Mouse (Mus musculus) kidney, postnatal 36 days (tissue): ENCODE results near the gene Yju2.
"Not testable (repeated sequence)": the region's sequence is repeated elsewhere in the genome, so short reads cannot be mapped to it uniquely, and the experiment has no call there.

Experiments
- DNase-seq, 2 experiments: peaks; one replicate each; pipeline ENCODE4 v3.0.0; 2021 to 2022; ENCODE audit warnings: mixed read lengths in 2 of 2

Gene Yju2

DNA sequence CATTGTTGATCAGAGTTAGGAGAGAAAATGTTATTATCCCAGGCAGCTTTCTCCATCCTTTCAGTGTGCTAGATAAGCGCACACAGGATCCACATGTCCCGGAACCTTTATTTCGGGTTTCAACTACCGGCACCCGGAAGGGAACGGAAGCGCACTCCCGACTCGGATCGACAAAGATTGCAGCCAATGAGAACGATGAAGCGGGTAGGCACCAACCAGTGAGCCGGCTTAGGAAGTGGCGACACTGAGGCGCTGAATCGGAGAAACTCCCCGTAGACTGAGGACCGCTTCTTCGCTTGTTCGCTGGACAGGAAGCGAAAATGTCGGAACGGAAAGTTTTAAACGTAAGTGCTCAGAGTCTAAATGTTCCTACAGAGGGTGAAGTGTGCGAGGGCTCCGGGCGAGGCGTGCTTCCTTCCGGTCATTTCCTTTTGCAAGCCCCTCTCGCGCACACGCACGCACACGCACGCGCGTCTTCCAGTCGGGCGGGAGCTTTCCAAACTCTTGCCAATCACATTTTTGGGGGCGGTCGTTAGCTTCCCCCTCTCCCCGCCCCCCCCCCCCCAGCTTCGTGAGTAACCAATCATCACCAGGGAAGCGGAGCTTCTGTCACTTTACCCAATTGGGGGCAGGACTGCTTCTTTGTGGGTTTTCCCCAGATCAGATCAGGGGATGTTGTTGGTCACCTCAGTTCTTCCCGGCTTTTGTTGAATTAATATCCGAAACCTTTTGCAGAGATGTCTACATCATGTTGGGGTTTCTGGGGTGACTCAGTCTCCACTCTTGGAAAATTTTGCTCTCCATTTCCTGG lies at the start of gene Yju2:
Yju2 (plus strand) TSS at position 182 of the 811 bp plus-strand sequence.
- peak; percentile 93 to 95 for DNase-seq

DNA sequence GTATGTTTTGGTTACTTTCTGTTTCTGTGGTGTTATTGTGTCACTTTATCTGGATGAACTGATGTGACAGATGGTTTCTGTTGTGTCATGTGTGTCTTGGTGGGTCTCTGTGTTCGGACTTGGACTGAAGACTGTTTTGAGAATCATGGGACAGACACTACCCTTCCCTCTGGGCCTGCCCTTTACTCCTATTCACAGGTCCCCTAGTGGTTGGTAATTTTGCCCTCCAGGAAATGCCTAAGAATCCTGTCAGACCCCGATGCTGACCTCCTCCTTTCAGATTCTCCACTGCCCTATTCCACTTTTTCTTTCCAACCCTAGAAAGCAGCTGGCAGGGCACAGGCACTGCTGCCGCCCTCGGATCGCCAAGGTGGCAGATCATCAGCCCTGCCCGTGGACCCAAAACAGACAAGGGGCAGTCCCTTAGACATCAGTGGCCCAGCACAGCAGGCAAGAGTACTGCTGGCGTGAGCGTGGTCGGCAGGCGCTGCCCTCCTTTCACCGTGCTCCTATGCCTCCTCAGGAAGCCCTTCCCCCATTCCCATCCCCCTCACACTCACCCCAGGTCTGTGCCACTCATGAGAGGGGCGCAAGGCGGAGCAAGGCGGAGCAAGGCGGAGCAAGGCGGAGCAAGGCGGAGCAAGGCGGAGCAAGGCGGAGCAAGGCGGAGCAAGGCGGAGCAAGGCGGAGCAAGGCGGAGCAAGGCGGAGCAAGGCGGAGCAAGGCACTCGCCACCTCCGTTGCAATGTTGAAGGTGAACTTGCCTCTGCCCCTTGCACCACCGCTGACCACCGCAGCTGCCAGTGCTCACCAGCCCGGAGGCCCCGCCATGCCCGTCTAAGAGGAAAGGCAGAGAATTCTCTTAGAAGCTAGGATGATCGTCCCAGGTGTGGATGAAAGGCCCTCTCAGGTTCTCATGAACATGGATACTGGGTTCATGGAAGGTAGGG lies 27.1 kb upstream of the Yju2 start:
- DNase-seq: peak; percentile 68 to 79

DNA sequence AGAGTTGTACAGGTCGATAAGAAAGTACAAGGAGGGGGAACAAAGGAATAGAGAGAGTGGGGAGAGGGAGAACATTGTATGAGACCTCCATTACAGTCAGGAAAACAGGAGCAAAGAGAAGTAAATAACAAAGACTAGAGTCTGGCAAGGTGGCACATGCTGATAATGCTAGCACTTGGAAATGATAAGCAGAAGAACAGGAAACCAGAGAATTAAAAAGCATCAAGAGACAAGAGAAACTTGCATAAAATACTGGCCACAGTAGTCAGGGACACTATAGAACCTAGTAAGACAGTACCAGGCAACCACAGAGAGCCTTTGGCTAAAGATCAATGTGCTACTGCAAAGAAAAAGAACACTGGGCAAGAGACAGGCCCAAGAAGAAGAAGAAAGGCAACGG lies 26.3 kb upstream of the Yju2 start:
- DNase-seq: no peak

DNA sequence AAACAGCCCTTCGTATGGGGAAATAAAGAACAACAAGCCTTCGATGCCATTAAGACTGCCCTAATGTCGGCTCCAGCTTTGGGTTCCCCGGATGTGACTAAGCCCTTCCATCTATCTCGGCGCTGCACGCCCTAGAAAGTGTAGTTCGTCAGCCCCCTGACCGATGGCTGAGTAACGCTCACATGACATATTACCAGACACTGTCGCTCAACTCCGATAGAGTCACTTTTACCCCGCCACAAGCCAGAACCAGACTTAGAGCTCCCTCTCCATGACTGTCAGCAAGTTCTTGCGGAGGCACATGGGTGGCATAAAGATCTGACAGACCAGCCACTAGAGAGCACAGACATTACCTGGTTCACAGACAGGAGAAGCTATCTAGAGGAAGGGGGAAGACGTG lies 25.7 kb upstream of the Yju2 start:
- DNase-seq: no peak

DNA sequence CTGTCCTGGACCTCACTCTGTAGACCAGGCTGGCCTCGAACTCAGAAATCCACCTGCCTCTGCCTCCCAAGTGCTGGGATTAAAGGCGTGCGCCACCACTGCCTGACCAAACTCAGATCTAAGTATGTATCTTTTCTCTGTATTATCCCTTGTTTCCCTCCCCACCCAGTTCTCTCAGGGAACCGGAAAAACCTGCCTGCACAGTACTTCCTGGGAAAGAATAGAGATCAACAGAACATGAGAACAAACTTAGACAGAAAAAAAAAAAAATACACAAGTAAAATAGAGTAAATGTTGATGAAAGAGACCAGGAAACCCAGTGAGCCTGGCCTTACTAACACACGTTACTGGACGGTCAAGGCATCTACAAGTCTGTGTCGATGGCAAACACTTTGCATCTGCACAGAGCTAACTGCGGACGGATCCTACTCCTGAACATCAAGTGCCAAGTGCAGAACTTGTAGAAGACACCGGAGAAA lies 14.5 kb upstream of the Yju2 start:
- not testable (repeated sequence) for DNase-seq

DNA sequence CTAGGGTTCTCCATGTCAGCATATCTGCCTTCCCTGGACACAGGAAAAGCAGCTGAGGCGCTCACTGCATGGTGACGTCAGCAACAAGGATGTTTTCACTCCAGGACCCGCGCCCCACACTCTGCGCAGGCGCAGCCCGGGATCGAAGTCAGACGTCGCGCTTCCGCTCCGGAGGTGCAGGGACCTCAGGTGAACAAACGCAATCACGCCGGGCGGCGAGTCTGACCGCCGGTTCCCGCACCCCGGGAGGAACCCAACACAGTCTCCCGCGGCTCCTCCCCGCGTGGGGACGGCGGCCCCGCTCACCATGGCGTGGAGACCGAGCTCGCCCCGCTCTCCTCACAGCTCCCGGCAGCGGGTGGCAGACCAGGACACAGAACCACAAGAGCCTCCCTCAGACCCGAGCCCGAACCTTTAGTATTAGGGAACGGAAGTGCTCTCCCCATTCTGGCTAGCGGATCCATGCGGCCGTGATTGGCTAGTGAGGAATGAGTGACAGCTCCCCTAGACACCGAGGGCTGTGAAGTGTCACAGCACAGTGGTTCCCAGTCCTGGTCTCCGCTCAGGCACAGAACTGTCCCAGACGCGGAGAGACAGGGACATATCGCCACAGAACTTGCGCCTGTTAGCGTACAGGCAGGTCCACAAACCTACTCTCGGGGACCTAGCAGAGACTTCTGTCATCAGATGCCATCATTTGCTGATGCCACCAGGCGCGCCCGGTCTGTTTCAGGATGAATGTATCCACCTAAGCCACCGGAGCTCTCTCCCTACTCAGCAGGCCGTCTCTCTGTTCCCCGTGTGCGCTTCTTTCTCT lies 13.8 kb upstream of the Yju2 start:
- peak; percentile 95 to 97 for DNase-seq

DNA sequence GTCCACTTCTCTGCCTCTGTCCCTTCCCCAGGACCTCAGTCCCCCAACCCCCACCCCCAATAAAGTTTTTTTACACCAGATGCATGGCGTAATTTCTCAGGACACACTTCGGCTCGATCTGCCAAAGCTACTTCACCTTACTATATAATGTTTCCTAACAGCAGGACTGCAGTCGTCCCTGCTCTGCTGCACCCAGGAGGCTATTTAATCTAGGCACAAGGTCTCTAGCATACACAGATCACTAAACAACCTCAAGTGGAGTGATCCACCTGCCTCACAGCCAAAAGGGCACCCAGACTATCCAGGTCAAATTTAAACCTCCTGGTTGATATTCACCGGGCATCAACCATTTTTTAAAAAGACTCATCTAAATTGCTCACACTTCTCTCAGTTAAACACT lies 13.2 kb upstream of the Yju2 start:
- no peak for DNase-seq

DNA sequence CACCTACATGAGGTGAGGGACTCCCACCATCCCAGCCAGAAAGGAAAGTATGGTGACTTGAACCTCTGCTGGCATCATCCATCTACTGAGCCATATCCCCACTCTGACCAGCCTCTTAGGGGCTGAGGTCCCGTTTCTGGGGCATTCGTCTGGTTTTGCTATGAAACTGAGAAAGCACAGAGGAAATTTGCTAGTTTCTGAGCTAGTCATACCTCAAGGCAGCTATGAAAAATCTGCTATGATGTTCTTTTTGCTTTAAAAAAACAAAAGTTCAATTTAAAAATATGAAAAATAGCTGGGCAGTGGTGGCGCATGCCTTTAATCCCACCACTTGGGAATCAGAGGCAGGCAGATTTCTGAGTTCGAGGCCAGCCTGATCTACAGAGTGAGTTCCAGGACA lies 10.3 kb upstream of the Yju2 start:
- DNase-seq: no peak

DNA sequence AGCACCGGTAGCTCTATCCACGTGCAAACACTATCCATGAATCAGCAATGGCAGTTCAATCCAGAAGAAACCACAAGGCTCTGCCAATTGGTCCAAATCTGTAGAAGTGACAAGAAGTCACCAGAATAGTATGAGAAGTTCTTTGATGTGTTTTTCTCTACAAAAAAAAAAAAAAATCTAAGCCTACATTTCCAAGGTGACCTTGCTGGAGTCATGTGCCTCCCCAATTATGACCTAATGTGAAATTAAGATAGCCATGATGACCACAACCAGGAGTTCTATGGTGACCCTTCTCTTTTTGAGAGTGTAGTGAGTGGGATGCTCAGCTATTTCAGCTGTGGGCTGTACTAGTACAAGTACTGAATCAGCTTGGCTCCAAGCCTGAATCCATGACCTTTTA lies 9.5 kb upstream of the Yju2 start, which contains the start of gene Zfp119b:
Zfp119b (minus strand) TSS at position 101 of the 400 bp plus-strand sequence.
- peak in 1 of 2 experiments; percentile 23 for DNase-seq

DNA sequence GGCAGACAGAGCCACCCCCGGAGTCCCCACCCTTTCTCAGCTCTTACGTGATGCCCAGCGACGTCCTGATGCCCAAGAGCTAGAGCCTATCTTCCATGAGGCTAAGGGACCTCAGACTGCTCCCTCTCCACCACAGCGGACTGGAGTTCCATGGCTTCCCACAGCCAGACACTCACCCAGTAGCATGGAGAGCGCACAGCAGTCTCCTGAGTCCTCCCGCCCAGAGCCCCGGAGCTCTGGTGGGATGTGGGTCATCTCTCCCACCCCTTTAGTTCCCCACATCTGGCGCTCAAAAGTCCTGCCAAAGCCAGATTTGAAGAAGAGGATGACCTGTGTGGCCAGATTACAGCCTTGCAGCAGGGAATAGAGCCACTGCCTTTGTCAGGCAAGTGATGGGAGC lies 8.3 kb upstream of the Yju2 start:
- DNase-seq: no peak

DNA sequence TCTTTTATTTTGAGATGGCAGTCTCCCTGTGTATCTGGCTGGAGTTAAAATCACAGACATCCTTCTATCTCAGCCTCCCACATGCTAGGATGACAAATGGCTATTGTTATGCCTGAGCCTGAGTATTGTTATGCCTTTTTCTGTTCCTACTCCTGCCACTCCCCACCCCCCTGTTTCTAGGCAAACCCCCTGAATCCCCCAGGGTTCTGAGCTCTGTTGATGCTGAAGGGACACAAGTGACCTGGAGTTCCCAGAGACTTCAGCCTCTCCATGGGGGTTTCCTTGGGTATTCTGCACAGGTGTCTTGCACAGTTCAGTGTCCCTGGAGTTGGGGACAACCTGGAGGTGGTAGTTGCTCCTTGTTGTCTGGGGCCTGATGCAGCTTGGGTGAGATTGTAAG lies 6.9 kb upstream of the Yju2 start:
- DNase-seq: no peak

DNA sequence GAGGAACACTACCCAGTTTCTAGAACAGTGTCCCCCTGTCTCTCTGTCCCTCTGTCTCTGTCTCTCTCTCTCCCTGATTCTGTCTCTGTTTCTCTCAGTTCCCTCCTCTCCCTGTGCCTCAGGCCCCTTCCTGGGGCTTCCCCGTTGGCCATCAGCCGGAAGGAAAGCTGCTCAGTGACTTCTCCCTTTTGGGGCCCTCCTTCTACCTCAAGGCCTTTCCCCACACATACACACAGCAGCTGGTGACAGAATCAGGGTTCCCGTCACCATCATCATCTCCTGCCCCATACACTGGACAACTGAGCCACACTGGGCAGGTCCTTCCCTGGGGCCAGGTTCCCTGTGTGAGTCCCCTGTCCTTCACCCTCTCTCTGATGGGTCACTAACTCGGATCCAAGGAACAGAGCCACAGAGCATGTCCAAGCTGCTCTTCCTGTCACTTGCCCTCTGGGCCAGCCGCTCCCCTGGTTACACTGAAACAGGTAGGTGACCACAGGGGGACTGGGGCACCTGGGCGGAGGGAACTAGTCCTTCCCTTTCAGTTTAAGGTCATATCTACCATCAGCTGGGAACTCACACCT lies 6.4 kb upstream of the Yju2 start, which contains the start of gene Ebi3:
Ebi3 (plus strand) TSS at position 194 of the 581 bp plus-strand sequence.
- DNase-seq: no peak

DNA sequence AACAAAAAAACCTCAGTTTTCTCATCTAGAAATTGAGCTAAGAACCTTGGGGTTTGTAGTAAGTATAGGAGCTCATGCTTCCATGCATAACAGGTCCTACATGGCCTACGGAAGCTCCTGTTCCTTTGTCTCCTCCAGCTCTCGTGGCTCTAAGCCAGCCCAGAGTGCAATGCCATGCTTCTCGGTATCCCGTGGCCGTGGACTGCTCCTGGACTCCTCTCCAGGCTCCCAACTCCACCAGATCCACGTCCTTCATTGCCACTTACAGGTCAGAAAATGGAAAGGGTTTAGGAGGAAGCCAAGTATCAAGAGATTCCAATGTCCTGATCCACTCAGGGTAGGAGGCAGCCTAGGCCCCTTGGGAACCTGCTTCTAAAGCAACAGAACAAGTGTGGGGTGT lies 5.1 kb upstream of the Yju2 start:
- peak in 1 of 2 experiments; percentile 0 for DNase-seq

DNA sequence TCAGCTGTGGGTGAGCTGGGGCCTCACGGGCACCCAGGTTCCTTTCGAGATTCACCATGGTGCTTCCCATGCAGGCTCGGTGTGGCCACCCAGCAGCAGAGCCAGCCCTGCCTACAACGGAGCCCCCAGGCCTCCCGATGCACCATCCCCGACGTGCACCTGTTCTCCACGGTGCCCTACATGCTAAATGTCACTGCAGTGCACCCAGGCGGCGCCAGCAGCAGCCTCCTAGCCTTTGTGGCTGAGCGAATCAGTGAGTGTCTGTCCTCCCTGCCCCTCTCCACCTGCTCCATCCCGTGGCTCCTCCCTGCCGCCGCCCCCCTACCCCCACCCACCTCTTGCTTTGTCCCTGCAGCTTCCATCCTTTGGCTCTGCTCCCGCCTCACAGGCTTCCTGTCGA lies 4.7 kb upstream of the Yju2 start:
- peak in 1 of 2 experiments; percentile 1 for DNase-seq

DNA sequence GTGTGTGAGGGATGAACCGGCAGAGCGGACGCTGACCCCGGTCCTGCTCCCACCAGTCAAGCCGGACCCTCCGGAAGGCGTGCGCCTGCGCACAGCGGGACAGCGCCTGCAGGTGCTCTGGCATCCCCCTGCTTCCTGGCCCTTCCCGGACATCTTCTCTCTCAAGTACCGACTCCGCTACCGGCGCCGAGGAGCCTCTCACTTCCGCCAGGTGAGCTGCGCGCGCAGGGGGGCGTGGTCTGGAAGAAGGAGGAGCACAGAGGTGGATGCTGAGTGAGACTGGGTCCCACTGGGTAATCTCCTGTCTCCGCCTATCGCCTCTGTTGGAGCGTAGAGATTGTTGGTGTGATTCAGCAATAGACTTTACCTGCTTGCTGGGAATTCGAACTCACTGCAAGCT lies 2.8 kb upstream of the Yju2 start:
- DNase-seq: peak; percentile 83 to 93

DNA sequence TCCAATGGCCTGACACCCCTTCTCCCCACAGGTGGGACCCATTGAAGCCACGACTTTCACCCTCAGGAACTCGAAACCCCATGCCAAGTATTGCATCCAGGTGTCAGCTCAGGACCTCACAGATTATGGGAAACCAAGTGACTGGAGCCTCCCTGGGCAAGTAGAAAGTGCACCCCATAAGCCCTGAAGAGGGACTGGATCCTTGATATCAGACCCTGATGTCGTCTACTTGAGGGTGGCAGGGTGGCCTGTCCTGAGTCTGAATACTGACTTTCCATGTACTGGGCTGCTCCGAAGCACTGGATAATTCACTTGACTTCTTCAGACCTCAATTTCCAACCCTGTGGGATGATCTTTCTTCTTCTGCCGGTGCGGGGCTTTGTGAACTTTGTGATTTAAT lies 2.3 kb upstream of the Yju2 start:
- no peak for DNase-seq

DNA sequence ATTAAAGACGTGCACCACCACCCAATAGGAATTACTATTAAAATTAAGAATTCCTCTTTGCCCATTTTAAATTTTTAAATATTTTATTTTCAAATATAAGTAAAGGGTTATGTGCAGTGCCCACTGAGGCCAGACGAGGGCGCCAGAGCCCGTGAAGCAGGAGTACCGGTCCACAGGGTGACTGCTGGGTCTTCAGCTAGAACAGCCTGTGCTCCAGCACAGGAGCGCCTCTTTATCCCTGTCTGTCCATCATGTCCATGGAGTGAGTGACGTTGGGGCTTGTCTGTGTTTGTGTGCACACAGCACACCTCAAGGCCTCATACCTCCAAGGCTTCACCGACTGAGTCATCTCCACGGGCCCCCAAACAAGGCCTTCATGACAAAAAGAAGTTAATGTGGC lies 1.7 kb upstream of the Yju2 start:
- DNase-seq: peak; percentile 71 to 91

DNA sequence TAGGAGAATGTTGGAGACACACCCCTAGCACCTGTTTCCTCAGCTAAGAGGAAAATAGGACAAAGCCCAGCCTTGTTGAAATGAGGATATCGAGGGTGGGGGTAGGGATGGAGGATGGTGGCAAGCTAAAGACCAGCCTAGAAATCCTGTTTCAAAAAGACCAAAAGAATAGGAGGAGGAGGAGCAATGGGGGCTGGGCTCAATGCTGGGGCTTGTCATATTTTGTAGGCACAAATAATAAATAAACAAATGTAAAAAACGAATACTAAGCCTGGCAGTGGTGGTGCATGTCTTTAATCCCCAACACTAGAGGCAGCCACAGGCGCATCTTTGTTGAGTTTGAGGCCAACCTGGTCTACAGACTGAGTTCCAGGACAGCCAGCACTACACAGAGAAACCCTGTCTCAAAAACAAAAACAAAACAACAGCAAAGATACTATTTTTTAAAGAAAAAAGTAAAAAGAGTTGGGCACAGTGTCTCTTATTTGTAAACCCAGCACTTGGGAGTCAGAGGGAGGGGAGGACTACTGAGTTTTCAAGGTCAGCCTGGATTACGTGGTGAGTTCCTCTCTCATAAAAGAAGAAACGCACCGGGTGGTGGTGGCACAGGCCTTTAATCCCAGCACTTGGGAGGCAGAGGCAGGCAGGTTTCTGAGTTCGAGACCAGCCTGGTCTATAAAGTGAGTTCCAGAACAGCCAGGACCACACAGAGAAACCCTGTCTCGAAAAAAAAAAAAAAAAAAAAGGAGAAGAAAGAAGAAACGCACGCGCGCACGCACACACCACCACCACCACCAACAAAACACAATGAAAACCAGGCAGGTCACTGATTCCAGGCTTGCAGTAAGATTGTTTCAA lies 944 bp upstream of the Yju2 start:
- DNase-seq: peak in 1 of 2 experiments; percentile 4

DNA sequence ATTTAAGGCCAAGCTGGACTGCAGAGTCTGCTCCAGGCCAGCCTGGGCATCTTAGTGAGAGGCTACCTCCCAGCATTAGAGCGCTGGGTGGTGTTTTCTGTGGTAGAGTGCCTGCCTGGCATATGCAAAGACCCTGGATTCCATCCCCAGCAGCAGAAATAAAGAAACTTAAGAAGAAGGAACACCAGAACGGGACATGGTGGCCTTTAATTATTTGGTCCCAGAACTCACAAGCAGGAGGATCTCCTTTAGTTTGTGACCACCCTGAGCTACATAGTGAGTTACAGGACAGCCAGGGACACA lies 364 bp upstream of the Yju2 start:
- DNase-seq: no peak

DNA sequence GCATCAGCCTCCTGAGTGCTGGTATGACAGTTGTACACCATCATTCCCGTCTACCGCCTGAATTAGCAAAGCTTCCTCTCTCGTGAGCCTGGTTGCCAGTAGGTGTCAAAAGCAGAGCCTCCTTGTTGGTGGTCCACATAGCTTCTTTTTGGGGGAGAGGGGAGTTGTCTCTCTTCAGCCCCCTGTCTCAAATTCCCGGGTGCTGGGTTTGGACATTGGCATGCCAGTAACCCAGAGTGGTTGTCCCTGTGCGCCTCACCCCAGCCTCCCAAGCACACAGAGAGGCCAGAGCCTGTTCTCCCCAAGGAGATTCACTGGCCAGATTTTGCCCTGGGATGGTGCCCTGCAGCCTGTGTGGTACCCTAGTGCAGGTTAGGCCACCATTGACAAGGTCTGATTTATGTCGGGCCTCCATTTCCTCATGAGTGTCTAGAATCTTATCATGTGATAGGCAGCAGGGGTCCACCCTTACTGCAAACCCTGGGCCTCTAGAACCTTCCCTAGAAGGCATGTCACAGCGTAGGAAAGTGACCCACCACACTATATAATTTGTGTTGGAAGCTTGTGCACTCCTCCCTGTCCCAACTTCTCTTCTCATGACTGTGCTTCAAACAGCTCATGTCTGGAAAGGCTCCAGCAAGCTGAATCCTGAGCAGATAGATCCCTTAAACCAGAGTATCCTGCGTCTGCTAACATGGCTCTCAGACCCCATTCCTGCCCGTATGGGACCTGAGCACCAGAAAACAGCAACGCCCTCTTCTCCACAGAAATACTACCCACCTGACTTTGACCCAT lies 1.2 kb downstream of the Yju2 start:
- peak in 1 of 2 experiments; percentile 2 for DNase-seq
